Mouse (Mus musculus) E14TG2a.4 (cell line): ENCODE measurements around the gene Ccdc141.

Source experiments
- CTCF ChIP-seq: conservative IDR thresholded peaks from 2 replicates; pipeline ENCODE4 v1.5.1; 2014; ENCODE audit warnings: low read length
- NANOG ChIP-seq: IDR thresholded peaks from 2 replicates; pipeline ENCODE4 v1.6.1; 2014; ENCODE audit warnings: borderline replicate concordance, low read length, mixed read lengths
- POU5F1 ChIP-seq: IDR thresholded peaks from 2 replicates; pipeline ENCODE4 v1.6.1; 2014; ENCODE audit warnings: low read length, borderline replicate concordance

DNA sequence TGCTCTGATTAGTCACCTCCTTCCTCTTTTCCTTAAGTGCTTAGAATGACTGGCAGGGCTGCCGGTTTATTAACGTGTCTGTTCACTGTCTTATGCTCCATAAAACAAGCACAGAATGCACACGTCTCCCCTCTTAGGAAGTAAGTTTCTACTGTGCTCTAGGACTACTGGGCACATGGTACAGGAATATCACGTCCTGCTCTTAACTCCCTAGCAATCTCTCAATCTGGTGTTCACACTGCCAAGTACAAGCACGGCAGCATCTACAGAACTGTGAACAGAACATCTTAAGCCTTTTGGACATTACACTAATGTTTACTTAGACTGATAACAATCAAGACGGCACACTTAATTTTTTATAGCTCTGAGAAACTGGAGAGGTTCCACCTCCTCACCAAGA lies 52.3 kb downstream of the Ccdc141 start:
- TF ChIP-seq CTCF (no peak), POU5F1 (no peak), NANOG (no peak)
